Mouse (Mus musculus) ES-Bruce4 (cell line): ENCODE results near the gene Plxna4.

Experiments used
- CTCF ChIP-seq: IDR thresholded peaks from one replicate; pipeline ENCODE4 v1.8.1; 2011; ENCODE audit warnings: low read depth, low read length
- EP300 ChIP-seq: IDR thresholded peaks from 2 replicates; pipeline ENCODE4 v1.6.1; 2011; ENCODE audit warnings: low read depth, low read length; ENCODE audit not compliant: insufficient read depth
- POLR2A ChIP-seq: IDR thresholded peaks from one replicate; pipeline ENCODE4 v1.8.1; 2011; ENCODE audit warnings: low read length; ENCODE audit not compliant: insufficient read depth

- TF ChIP-seq POLR2A = no peak
- TF ChIP-seq CTCF = no peak
- TF ChIP-seq EP300 = no peak
Observed at GRCm38 (mm10) chr6:32160370-32160769, 427.6 kb downstream of the Plxna4 start.
